ENCODE assay signal across 8 mouse cellular contexts in genomic region chr3:27656764-27657390, GRCm38 (mm10). TPM values are rescaled to one million over a fixed set of nuclear protein-coding genes. Genes with fewer than 3 reads are reported as not detected.
A peak's percentile ranks its signal among the peaks of the same experiment; 100 is the strongest.
DNase-seq lines count a peak whose midpoint lies in the region; ATAC-seq and TF ChIP-seq lines count a peak whose summit lies in the region.

No protein-coding gene starts in this region.

- TF ChIP-seq POLR2A in ES-Bruce4 (IDR thresholded peaks at IDR 0.05; ENCODE audit: insufficient read depth, low read length): no peak

- no peak overlapping the region for H3K4me3 ChIP-seq in ES-Bruce4 (ENCODE audit: low read depth, low read length)
- H3K4me3 ChIP-seq in embryonic facial prominence, embryonic 15.5 days (replicated peaks): no peak overlapping the region
- H3K4me3 ChIP-seq in midbrain, postnatal 0 days (ENCODE audit: low read depth, low read length): no peak overlapping the region
- no peak overlapping the region for H3K4me3 ChIP-seq in forebrain, embryonic 15.5 days

- no peaks in the 10 kb centered on the region for H3K27me3 ChIP-seq in ES-Bruce4 (ENCODE audit: control insufficient read depth, insufficient read depth, low read length, poor library complexity, severe bottlenecking)
- H3K27me3 ChIP-seq in embryonic facial prominence, embryonic 15.5 days: no peaks in the 10 kb centered on the region
- no peaks in the 10 kb centered on the region for H3K27me3 ChIP-seq in midbrain, postnatal 0 days (ENCODE audit: insufficient read depth, low read length)
- no peaks in the 10 kb centered on the region for H3K27me3 ChIP-seq in forebrain, embryonic 15.5 days

- 28% methylated on average over 7 of the region's 7 CpGs for WGBS in embryonic facial prominence, embryonic 15.5 days
- 58% methylated on average over 7 of the region's 7 CpGs for WGBS in midbrain, postnatal 0 days
- WGBS in forebrain, embryonic 15.5 days: 55% methylated on average over 7 of the region's 7 CpGs

- TF ChIP-seq CTCF in ES-Bruce4 (IDR thresholded peaks at IDR 0.05; ENCODE audit: low read depth, low read length): no peak
- TF ChIP-seq CTCF in midbrain, postnatal 0 days (IDR thresholded peaks at IDR 0.05): no peak

- peak; percentile 69 for ATAC-seq in frontal cortex, adult (ENCODE audit: low TSS enrichment)
- no peak; the same call in 1 of the 2 replicates for ATAC-seq in embryonic facial prominence, embryonic 15.5 days (ENCODE audit: insufficient number of reproducible peaks, low FRiP score, low TSS enrichment, low read depth)
- ATAC-seq in midbrain, postnatal 0 days (ENCODE audit: low FRiP score): no peak
- no peak for ATAC-seq in forebrain, embryonic 15.5 days (replicated peaks)

- no peaks in the 10 kb centered on the region for H3K36me3 ChIP-seq in ES-Bruce4 (ENCODE audit: control insufficient read depth, insufficient read depth, low read length, poor library complexity, severe bottlenecking)
- H3K36me3 ChIP-seq in embryonic facial prominence, embryonic 15.5 days: no peaks in the 10 kb centered on the region
- no peaks in the 10 kb centered on the region for H3K36me3 ChIP-seq in midbrain, postnatal 0 days (ENCODE audit: insufficient read depth, low read length)
- H3K36me3 ChIP-seq in forebrain, embryonic 15.5 days: no peaks in the 10 kb centered on the region

- H3K4me1 ChIP-seq in ES-Bruce4 (ENCODE audit: control insufficient read depth, insufficient read depth, low read length): peaks cover 5% of the 10 kb centered on the region
- H3K4me1 ChIP-seq in embryonic facial prominence, embryonic 15.5 days: peaks cover 55% of the 10 kb centered on the region
- no peaks in the 10 kb centered on the region for H3K4me1 ChIP-seq in midbrain, postnatal 0 days (ENCODE audit: insufficient read depth, low read length)
- peaks cover 6% of the 10 kb centered on the region for H3K4me1 ChIP-seq in forebrain, embryonic 15.5 days

- no peaks in the 10 kb centered on the region for H3K9me3 ChIP-seq in ES-Bruce4 (replicated peaks; ENCODE audit: control insufficient read depth, insufficient read depth, low read length, poor library complexity, severe bottlenecking)
- H3K9me3 ChIP-seq in embryonic facial prominence, embryonic 15.5 days (replicated peaks): no peaks in the 10 kb centered on the region
- no peaks in the 10 kb centered on the region for H3K9me3 ChIP-seq in midbrain, postnatal 0 days (ENCODE audit: low read length)
- no peaks in the 10 kb centered on the region for H3K9me3 ChIP-seq in forebrain, embryonic 15.5 days

- H3K9ac ChIP-seq in ES-Bruce4 (ENCODE audit: low read depth, poor library complexity, severe bottlenecking): no peak overlapping the region
- H3K9ac ChIP-seq in embryonic facial prominence, embryonic 15.5 days: no peak overlapping the region
- no peak overlapping the region for H3K9ac ChIP-seq in midbrain, postnatal 0 days (replicated peaks; ENCODE audit: low read length, poor library complexity, severe bottlenecking)
- no peak overlapping the region for H3K9ac ChIP-seq in forebrain, embryonic 15.5 days (replicated peaks)

- peak overlapping the region; percentile 32 for H3K27ac ChIP-seq in ES-Bruce4 (ENCODE audit: insufficient read depth, low read length)
- peak overlapping the region; percentile 52; the same call in 1 of the 2 replicates for H3K27ac ChIP-seq in embryonic facial prominence, embryonic 15.5 days (replicated peaks)
- no peak overlapping the region for H3K27ac ChIP-seq in midbrain, postnatal 0 days (ENCODE audit: low read depth, low read length)
- H3K27ac ChIP-seq in forebrain, embryonic 15.5 days (replicated peaks): no peak overlapping the region

- peak; percentile 59 for TF ChIP-seq EP300 in ES-Bruce4 (IDR thresholded peaks at IDR 0.05; ENCODE audit: insufficient read depth, low read depth, low read length)

- H3K4me2 ChIP-seq in embryonic facial prominence, embryonic 15.5 days (replicated peaks): no peak overlapping the region
- no peak overlapping the region for H3K4me2 ChIP-seq in midbrain, postnatal 0 days (ENCODE audit: low read depth, low read length, poor library complexity, severe bottlenecking)
- no peak overlapping the region for H3K4me2 ChIP-seq in forebrain, embryonic 15.5 days (replicated peaks)

- DNase-seq in frontal cortex, postnatal 36 days (ENCODE audit: low spot score in 2 of 2): no peak
- DNase-seq in liver: peak; percentile 57
- DNase-seq in telencephalon, adult 2 months (ENCODE audit: low read depth, low spot score): peak; percentile 47
- DNase-seq in midbrain, postnatal 0 days (ENCODE audit: low spot score): no peak

RNA-seq across cellular contexts. Expression of gene Fndc3b, which starts 54.2 kb away (rescaled TPM):
- polyA plus RNA-seq in ES-Bruce4 (2011; ENCODE audit: insufficient read depth, insufficient read length, low read depth, missing spikeins): 36.7 and 42.6 TPM in 2 replicates
- polyA plus RNA-seq in embryonic facial prominence, embryonic 15.5 days (2015; fragmentation: Nextera tagmentation; extraction: Ambion mirVana): 31.8 and 33.9 TPM in 2 replicates
- 13.4 and 16.7 TPM in 2 replicates for total RNA-seq in midbrain, postnatal 0 days (2014; rRNA removed)
- 5.1 and 7.6 TPM in 2 replicates for polyA plus RNA-seq in midbrain, postnatal 0 days (2015; fragmentation: Nextera tagmentation; extraction: Ambion mirVana)
- 6.1 and 7.7 TPM in 2 replicates for polyA plus RNA-seq in forebrain, embryonic 15.5 days (2015; fragmentation: Nextera tagmentation; extraction: Ambion mirVana)

Comparison
In these comparisons a context has a peak if more than half of its experiments do, and no peak if none do; other contexts are left out.
1. DNase-seq: peak in liver (single experiment) and telencephalon, adult 2 months (single experiment); none in frontal cortex, postnatal 36 days (0 of 2) and midbrain, postnatal 0 days (single experiment).
2. H3K27ac ChIP-seq: peak in ES-Bruce4 (single experiment) and embryonic facial prominence, embryonic 15.5 days (single experiment); none in midbrain, postnatal 0 days (single experiment) and forebrain, embryonic 15.5 days (single experiment).